Mouse (Mus musculus) bone marrow, adult 2 months (tissue): ENCODE data around the gene Cdc26. TPM values are rescaled to one million over a fixed set of nuclear protein-coding genes. Genes with fewer than 3 reads are reported as not detected.

Source experiments
- H3K27ac ChIP-seq: fragments of 200-500 bp; 2 replicates; pipeline ENCODE4 v1.5.1; 2012; ENCODE audit warnings: low read depth, mild to moderate bottlenecking, control low read depth, inconsistent platforms, low read length; ENCODE audit not compliant: control insufficient read depth, poor library complexity, insufficient read depth
- H3K4me1 ChIP-seq: fragments of 200-500 bp; 2 replicates; pipeline ENCODE4 v1.6.1; 2011; ENCODE audit warnings: low read length; ENCODE audit not compliant: control insufficient read depth, insufficient read depth
- H3K4me3 ChIP-seq: fragments of 200-500 bp; replicated peaks from 2 replicates; pipeline ENCODE3; 2011; ENCODE audit warnings: mild to moderate bottlenecking, low read depth, low read length, control low read depth; ENCODE audit not compliant: control insufficient read depth
- CTCF ChIP-seq: fragments of 200-500 bp; IDR thresholded peaks from 2 replicates; pipeline ENCODE4 v1.5.1; 2011; ENCODE audit warnings: low read length, control low read depth; ENCODE audit not compliant: control insufficient read depth, insufficient read depth
- POLR2A ChIP-seq: fragments of 200-500 bp; IDR thresholded peaks from 2 replicates; pipeline ENCODE4 v1.6.1; 2011; ENCODE audit warnings: low read depth, mild to moderate bottlenecking, control low read depth, low read length, borderline replicate concordance; ENCODE audit not compliant: control insufficient read depth
- WGBS: fragments of 180-500 bp; shearing (Covaris S2); methylation state at CpG from one replicate; pipeline ENCODE4 v1.1.7; 2018; 5-methylcytosine and 5-hydroxymethylcytosine counted together
- polyA plus RNA-seq: library from polyadenylated mRNA; stranded (reverse); fragments of >200 nt; gene quantifications from 2 replicates; pipeline ENCODE4 v1.2.4, GENCODE M21; 2011; ENCODE audit warnings: low replicate concordance; ENCODE audit not compliant: missing spikeins, insufficient read depth, insufficient read length

Gene Cdc26
- polyA plus RNA-seq, 1 experiment: 93.6 TPM

GRCm38 (mm10) chr4:62361997-62362396 lies 46.4 kb downstream of the Cdc26 start:
- Histone ChIP-seq H3K4me1 (peaks cover 2% of the 10 kb centered on the region; the same call in 1 of the 2 replicates), H3K27ac (no peak overlapping the region), H3K4me3 (no peak overlapping the region)
- TF ChIP-seq POLR2A (no peak), CTCF (no peak)
- 83% methylated on average over 1 of the region's 1 CpGs for WGBS

DNA sequence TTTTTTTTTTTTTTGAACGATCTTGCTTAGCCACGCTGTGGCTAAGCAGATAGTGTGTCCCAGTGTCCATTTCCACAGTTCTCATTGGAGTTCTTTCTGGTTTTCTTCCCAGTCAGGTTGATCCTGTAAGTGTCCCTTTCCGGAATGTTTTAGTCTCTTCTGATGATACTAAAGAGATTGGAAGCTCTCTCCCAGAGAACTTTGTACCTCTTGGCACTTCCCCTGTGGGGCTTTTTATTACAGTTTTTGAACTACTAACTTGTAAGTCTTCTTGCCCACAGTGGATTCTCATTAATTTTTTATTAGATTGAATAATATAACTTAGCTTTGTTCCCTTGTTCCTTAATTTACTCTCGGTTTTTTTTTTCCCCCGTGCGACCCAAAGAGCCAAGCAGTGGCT lies 46.9 kb downstream of the Cdc26 start:
- Histone ChIP-seq H3K27ac (no peak overlapping the region), H3K4me1 (peaks cover 2% of the 10 kb centered on the region; the same call in 1 of the 2 replicates), H3K4me3 (no peak overlapping the region)
- WGBS: 29% methylated on average over 6 of the region's 6 CpGs
- TF ChIP-seq POLR2A: no peak
- TF ChIP-seq CTCF: no peak

GRCm38 (mm10) chr4:62360805-62361455 lies 47.5 kb downstream of the Cdc26 start:
- no peak for TF ChIP-seq CTCF
- TF ChIP-seq POLR2A: no peak
- Histone ChIP-seq H3K4me3 (peak overlapping the region; percentile 98), H3K4me1 (peaks cover 2% of the 10 kb centered on the region; the same call in 1 of the 2 replicates), H3K27ac (peak overlapping the region; percentile 67)
- under 1% methylated on average over 22 of the region's 22 CpGs for WGBS

DNA sequence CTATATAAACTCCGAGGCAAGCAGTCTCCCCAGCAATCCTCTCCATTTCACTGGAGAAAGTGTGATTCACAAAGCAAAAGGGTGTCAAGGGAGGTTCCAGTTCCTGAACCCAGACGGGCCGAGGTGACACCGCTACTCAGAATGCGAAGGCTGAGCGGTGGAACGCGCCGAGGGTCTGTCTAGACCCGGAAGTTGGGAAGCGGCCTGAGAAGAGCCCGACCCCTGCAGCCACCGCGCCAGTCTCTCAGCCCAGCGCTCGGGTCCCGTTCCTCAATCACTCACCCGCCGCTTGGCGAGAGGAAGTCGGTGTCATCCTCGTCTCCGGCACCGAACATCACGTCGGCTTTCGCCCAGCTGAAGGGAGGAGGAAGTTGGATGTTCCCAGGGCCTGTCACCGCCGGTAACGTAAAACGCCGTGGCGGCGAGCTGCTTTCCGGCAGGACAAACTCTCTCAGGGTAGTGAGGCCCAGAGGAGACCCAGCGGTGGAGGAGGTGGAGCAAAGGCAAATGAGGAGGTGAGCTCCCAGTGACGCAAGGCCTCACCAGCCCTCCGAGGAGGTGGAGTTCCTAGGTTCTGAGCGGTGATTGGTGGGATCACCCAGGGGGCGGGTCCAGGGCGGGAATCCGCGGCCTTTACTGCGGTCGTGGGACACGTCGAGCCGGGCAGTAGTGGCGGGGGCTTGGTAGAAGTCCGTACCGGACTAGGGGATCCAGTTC lies 48.2 kb downstream of the Cdc26 start, which contains the start of the genes Fkbp15 and Slc31a1:
Gene Fkbp15 (minus strand): TSS at position 461 of the 717 bp plus-strand sequence.
Gene Slc31a1 (plus strand): TSS at position 640 of the 717 bp plus-strand sequence.
- TF ChIP-seq CTCF: no peak
- peak; percentile 77 for TF ChIP-seq POLR2A
- under 1% methylated on average over 51 of the region's 51 CpGs for WGBS

DNA sequence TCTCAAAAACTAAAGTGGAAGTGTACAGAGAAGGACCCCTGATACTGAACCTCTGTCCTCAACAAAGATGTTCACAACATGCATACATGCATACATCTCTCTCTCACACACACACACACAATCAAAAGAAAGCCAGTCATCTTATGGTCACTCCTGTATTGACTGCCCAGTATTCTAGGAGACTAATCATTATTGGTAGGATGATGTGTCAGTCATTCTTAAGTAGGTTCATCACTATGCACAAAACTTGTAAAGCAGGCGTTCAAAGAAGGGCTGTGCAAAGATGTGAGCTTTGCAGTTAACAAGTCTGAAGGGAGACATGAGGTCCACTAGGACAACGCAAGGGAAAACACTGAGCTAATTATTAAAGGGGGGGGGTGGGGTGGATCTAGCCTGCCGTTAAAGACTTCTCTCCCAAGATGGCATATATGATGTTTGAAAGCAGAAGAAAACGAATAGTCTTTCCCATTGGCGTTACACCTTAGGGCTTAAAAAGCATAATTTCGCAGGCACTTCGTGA lies 49.1 kb downstream of the Cdc26 start:
- TF ChIP-seq CTCF (no peak), POLR2A (no peak)
- no peak overlapping the region for H3K27ac ChIP-seq
- 34% methylated on average over 7 of the region's 7 CpGs for WGBS
- H3K4me1 ChIP-seq: peaks cover 2% of the 10 kb centered on the region; the same call in 1 of the 2 replicates
- H3K4me3 ChIP-seq: peak overlapping the region; percentile 98

More for the DNA sequence above, 48.2 kb downstream of the Cdc26 start, which contains the start of the genes Fkbp15 and Slc31a1:
- Histone ChIP-seq H3K27ac (peak within 1 kb of the TSS; percentile 95), H3K4me1 (peaks cover 2% of the 10 kb centered on the region; the same call in 1 of the 2 replicates), H3K4me3 (peak within 1 kb of the TSS; percentile 98)

GRCm38 (mm10) chr4:62357631-62358148 lies 50.8 kb downstream of the Cdc26 start:
- peaks cover 3% of the 10 kb centered on the region; the same call in 1 of the 2 replicates for H3K4me1 ChIP-seq
- H3K4me3 ChIP-seq: no peak overlapping the region
- H3K27ac ChIP-seq: no peak overlapping the region
- 2% methylated on average over 1 of the region's 1 CpGs for WGBS
- no peak for TF ChIP-seq CTCF

DNA sequence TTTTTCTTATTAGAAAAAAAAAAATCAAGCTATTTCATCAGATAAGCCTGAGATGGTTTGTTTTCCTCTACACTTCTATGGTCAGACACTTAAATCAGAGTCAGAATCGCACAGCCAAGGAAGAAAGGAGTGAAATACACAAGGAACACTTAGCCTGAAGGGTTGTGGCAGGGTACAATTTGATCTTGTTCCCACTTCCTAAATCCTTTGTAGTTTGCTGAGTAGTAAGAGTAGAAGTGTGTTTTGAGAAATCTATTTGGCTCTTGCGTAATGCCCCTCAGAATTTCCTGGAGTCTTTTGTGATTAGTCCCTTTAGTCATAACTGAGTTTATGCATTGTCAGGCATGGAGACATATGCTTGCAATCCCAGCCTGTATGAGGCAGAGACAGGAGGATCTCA lies 59.1 kb downstream of the Cdc26 start:
- 65% methylated on average over 2 of the region's 2 CpGs for WGBS
- Histone ChIP-seq H3K27ac (no peak overlapping the region), H3K4me3 (no peak overlapping the region), H3K4me1 (peaks cover 1% of the 10 kb centered on the region; the same call in 1 of the 2 replicates)
- TF ChIP-seq CTCF (no peak), POLR2A (no peak)

DNA sequence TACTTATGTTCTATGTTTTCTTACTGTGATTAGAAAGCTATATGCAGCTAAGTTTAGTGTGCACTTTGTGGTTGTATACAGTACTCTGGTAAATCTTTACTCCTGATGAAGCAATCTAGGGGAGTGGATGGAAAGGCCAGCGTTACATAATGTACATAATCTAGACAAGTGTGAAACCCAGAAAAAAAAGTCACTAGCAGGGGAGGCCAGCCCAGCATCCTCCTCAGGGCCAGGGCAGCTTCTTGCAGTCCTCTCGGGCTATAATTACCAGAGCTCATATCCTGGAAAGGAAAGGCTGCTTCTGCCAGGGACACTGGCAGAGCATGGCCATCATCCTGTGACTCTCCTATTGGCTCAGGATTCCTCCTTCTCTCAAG lies 60.1 kb downstream of the Cdc26 start:
- no peak for TF ChIP-seq POLR2A
- no peak for TF ChIP-seq CTCF
- WGBS: 48% methylated on average over 2 of the region's 2 CpGs
- Histone ChIP-seq H3K4me3 (no peak overlapping the region), H3K27ac (no peak overlapping the region), H3K4me1 (peaks cover 1% of the 10 kb centered on the region; the same call in 1 of the 2 replicates)
